Mouse (Mus musculus): ENCODE measurements at regions not wholly inside any gene's neighbourhood (a gene's known extent, or its start where the extent isn't known, plus 50 kb on each side); places are given as distances from the start of the nearest gene placed in this dataset.
A peak's percentile ranks its signal among the peaks of the same experiment; 100 is the strongest.
"Not testable (repeated sequence)": the region's sequence is repeated elsewhere in the genome, so short reads cannot be mapped to it uniquely, and the experiment has no call there.

GRCm38 (mm10) chr6:144910392-144910791, 128.6 kb upstream of the Sox5 start:
- Histone ChIP-seq H3K36me3 (replicated peaks; ENCODE audit: control insufficient read depth, insufficient read depth, low read length) (no peaks in the 10 kb centered on the region), H3K9ac (replicated peaks; ENCODE audit: low read depth, low read length) (no peak overlapping the region), H3K4me1 (ENCODE audit: control insufficient read depth, insufficient read depth) (no peaks in the 10 kb centered on the region), H3K4me2 (ENCODE audit: low read depth, low read length) (no peak overlapping the region), H3K9me3 (replicated peaks; ENCODE audit: control insufficient read depth, low read length) (no peaks in the 10 kb centered on the region), H3K27ac (ENCODE audit: low read depth) (no peak overlapping the region), H3K27me3 (ENCODE audit: control insufficient read depth, insufficient read depth, low read length) (no peaks in the 10 kb centered on the region), H3K4me3 (ENCODE audit: low read depth, low read length) (no peak overlapping the region)
- DNase-seq (ENCODE audit: low spot score) (no peak), ATAC-seq (ENCODE audit: insufficient read depth, low read depth) (no peak)
- WGBS = 74% methylated on average over 6 of the region's 6 CpGs
- TF ChIP-seq CTCF (IDR thresholded peaks at IDR 0.05; ENCODE audit: low read depth) = no peak
- no peak for TF ChIP-seq EP300 (IDR thresholded peaks at IDR 0.05; ENCODE audit: low read depth)

GRCm38 (mm10) chr6:144908646-144909045, 126.9 kb upstream of the Sox5 start:
- H3K9me3 ChIP-seq (replicated peaks; ENCODE audit: control insufficient read depth, low read length) = no peaks in the 10 kb centered on the region
- H3K36me3 ChIP-seq (replicated peaks; ENCODE audit: control insufficient read depth, insufficient read depth, low read length) = no peaks in the 10 kb centered on the region
- no peak overlapping the region for H3K4me3 ChIP-seq (ENCODE audit: low read depth, low read length)
- no peaks in the 10 kb centered on the region for H3K27me3 ChIP-seq (ENCODE audit: control insufficient read depth, insufficient read depth, low read length)
- ATAC-seq (ENCODE audit: insufficient read depth, low read depth) = no peak
- WGBS = 93% methylated on average over 11 of the region's 11 CpGs
- no peak overlapping the region for H3K9ac ChIP-seq (replicated peaks; ENCODE audit: low read depth, low read length)
- DNase-seq (ENCODE audit: low spot score) = no peak
- no peaks in the 10 kb centered on the region for H3K4me1 ChIP-seq (ENCODE audit: control insufficient read depth, insufficient read depth)
- TF ChIP-seq EP300 (IDR thresholded peaks at IDR 0.05; ENCODE audit: low read depth) (no peak), CTCF (IDR thresholded peaks at IDR 0.05; ENCODE audit: low read depth) (no peak)
- no peak overlapping the region for H3K27ac ChIP-seq (ENCODE audit: low read depth)
- H3K4me2 ChIP-seq (ENCODE audit: low read depth, low read length) = no peak overlapping the region

GRCm38 (mm10) chr6:144903156-144903555, 121.4 kb upstream of the Sox5 start:
- H3K4me2 ChIP-seq (ENCODE audit: low read depth, low read length) = no peak overlapping the region
- H3K9ac ChIP-seq (replicated peaks; ENCODE audit: low read depth, low read length) = no peak overlapping the region
- no peak overlapping the region for H3K4me3 ChIP-seq (ENCODE audit: low read depth, low read length)
- H3K36me3 ChIP-seq (replicated peaks; ENCODE audit: control insufficient read depth, insufficient read depth, low read length) = no peaks in the 10 kb centered on the region
- ATAC-seq (ENCODE audit: insufficient read depth, low read depth) (no peak), DNase-seq (ENCODE audit: low spot score) (no peak)
- WGBS = 55% methylated on average over 10 of the region's 10 CpGs
- no peak overlapping the region for H3K27ac ChIP-seq (ENCODE audit: low read depth)
- TF ChIP-seq EP300 (IDR thresholded peaks at IDR 0.05; ENCODE audit: low read depth) = no peak
- TF ChIP-seq CTCF (IDR thresholded peaks at IDR 0.05; ENCODE audit: low read depth) = no peak
- H3K4me1 ChIP-seq (ENCODE audit: control insufficient read depth, insufficient read depth) = no peaks in the 10 kb centered on the region
- no peaks in the 10 kb centered on the region for H3K9me3 ChIP-seq (replicated peaks; ENCODE audit: control insufficient read depth, low read length)
- no peaks in the 10 kb centered on the region for H3K27me3 ChIP-seq (ENCODE audit: control insufficient read depth, insufficient read depth, low read length)

- DNase-seq (ENCODE audit: low spot score) (no peak), ATAC-seq (ENCODE audit: insufficient read depth, low read depth) (peak; percentile 62; the same call in 1 of the 2 replicates)
- no peak overlapping the region for H3K27ac ChIP-seq (ENCODE audit: low read depth)
- no peak overlapping the region for H3K4me3 ChIP-seq (ENCODE audit: low read depth, low read length)
- TF ChIP-seq EP300 (IDR thresholded peaks at IDR 0.05; ENCODE audit: low read depth) (no peak), CTCF (IDR thresholded peaks at IDR 0.05; ENCODE audit: low read depth) (no peak)
- 66% methylated on average over 20 of the region's 20 CpGs for WGBS
- H3K9ac ChIP-seq (replicated peaks; ENCODE audit: low read depth, low read length) = no peak overlapping the region
- no peaks in the 10 kb centered on the region for H3K27me3 ChIP-seq (ENCODE audit: control insufficient read depth, insufficient read depth, low read length)
- no peaks in the 10 kb centered on the region for H3K36me3 ChIP-seq (replicated peaks; ENCODE audit: control insufficient read depth, insufficient read depth, low read length)
- H3K4me2 ChIP-seq (ENCODE audit: low read depth, low read length) = no peak overlapping the region
- no peaks in the 10 kb centered on the region for H3K9me3 ChIP-seq (replicated peaks; ENCODE audit: control insufficient read depth, low read length)
- no peaks in the 10 kb centered on the region for H3K4me1 ChIP-seq (ENCODE audit: control insufficient read depth, insufficient read depth)
Observed at GRCm38 (mm10) chr6:144902267-144902995, 120.7 kb upstream of the Sox5 start.

GRCm38 (mm10) chr6:144901825-144902224, 120.0 kb upstream of the Sox5 start:
- Histone ChIP-seq H3K4me3 (ENCODE audit: low read depth, low read length) (no peak overlapping the region), H3K4me1 (ENCODE audit: control insufficient read depth, insufficient read depth) (no peaks in the 10 kb centered on the region), H3K27me3 (ENCODE audit: control insufficient read depth, insufficient read depth, low read length) (no peaks in the 10 kb centered on the region), H3K4me2 (ENCODE audit: low read depth, low read length) (no peak overlapping the region), H3K36me3 (replicated peaks; ENCODE audit: control insufficient read depth, insufficient read depth, low read length) (no peaks in the 10 kb centered on the region), H3K9me3 (replicated peaks; ENCODE audit: control insufficient read depth, low read length) (no peaks in the 10 kb centered on the region), H3K27ac (ENCODE audit: low read depth) (no peak overlapping the region), H3K9ac (replicated peaks; ENCODE audit: low read depth, low read length) (no peak overlapping the region)
- no peak for DNase-seq (ENCODE audit: low spot score)
- 65% methylated on average over 9 of the region's 9 CpGs for WGBS
- no peak for ATAC-seq (ENCODE audit: insufficient read depth, low read depth)
- TF ChIP-seq EP300 (IDR thresholded peaks at IDR 0.05; ENCODE audit: low read depth) = no peak
- TF ChIP-seq CTCF (IDR thresholded peaks at IDR 0.05; ENCODE audit: low read depth) = no peak

GRCm38 (mm10) chr6:144900858-144901257, 119.1 kb upstream of the Sox5 start:
- not testable (repeated sequence) for H3K9me3 ChIP-seq (replicated peaks; ENCODE audit: control insufficient read depth, low read length); DNase-seq (ENCODE audit: low spot score); H3K27ac ChIP-seq (ENCODE audit: low read depth); H3K4me3 ChIP-seq (ENCODE audit: low read depth, low read length); H3K4me2 ChIP-seq (ENCODE audit: low read depth, low read length); ATAC-seq (ENCODE audit: insufficient read depth, low read depth); H3K36me3 ChIP-seq (replicated peaks; ENCODE audit: control insufficient read depth, insufficient read depth, low read length); H3K4me1 ChIP-seq (ENCODE audit: control insufficient read depth, insufficient read depth); H3K9ac ChIP-seq (replicated peaks; ENCODE audit: low read depth, low read length); H3K27me3 ChIP-seq (ENCODE audit: control insufficient read depth, insufficient read depth, low read length)
- 88% methylated on average over 7 of the region's 7 CpGs for whole genome bisulfite sequencing
